Mouse (Mus musculus) hindbrain, embryonic 14.5 days (tissue): ENCODE results near the gene Nap1l5. TPM values are rescaled to one million over a fixed set of nuclear protein-coding genes. Genes with fewer than 3 reads are reported as not detected.

Experiments
- ATAC-seq: fragments of 200-750 bp; cut with Nextera tagmentation; 2 replicates; pipeline ENCODE4 v1.8.0; 2017; ENCODE audit warnings: moderate number of reproducible peaks, mild to moderate bottlenecking, moderate TSS enrichment, moderate library complexity; ENCODE audit not compliant: low FRiP score
- DNase-seq: peaks from one replicate; pipeline ENCODE4 v3.0.0-alpha.2; 2015; ENCODE audit warnings: low spot score
- H3K27ac ChIP-seq: fragments of 300-500 bp; sonication (generic); 2 replicates; pipeline ENCODE4 v1.5.1; 2014; ENCODE audit warnings: mild to moderate bottlenecking, moderate library complexity
- H3K27me3 ChIP-seq: fragments of 300-500 bp; sonication (generic); 2 replicates; pipeline ENCODE4 v1.6.1; 2014; ENCODE audit warnings: mild to moderate bottlenecking, low read length, mixed read lengths; ENCODE audit not compliant: control insufficient read depth, insufficient read depth
- H3K36me3 ChIP-seq: fragments of 300-500 bp; sonication (generic); replicated peaks from 2 replicates; pipeline ENCODE4 v1.6.1; 2014; ENCODE audit not compliant: control insufficient read depth, insufficient read depth
- H3K4me1 ChIP-seq: fragments of 300-500 bp; sonication (generic); replicated peaks from 2 replicates; pipeline ENCODE4 v1.6.1; 2014; ENCODE audit warnings: antibody characterized with exemption, low read length, mixed read lengths; ENCODE audit not compliant: control insufficient read depth, insufficient read depth
- H3K4me2 ChIP-seq: fragments of 300-500 bp; sonication (generic); replicated peaks from 2 replicates; pipeline ENCODE4 v1.6.1; 2014; ENCODE audit warnings: mild to moderate bottlenecking, moderate library complexity
- H3K4me3 ChIP-seq: fragments of 300-500 bp; sonication (generic); replicated peaks from 2 replicates; pipeline ENCODE4 v1.5.1; 2014; ENCODE audit warnings: mild to moderate bottlenecking, low read length
- H3K9ac ChIP-seq: fragments of 300-500 bp; sonication (generic); 2 replicates; pipeline ENCODE4 v1.6.1; 2014
- H3K9me3 ChIP-seq: fragments of 300-500 bp; sonication (generic); 2 replicates; pipeline ENCODE4 v1.6.1; 2016; ENCODE audit warnings: low read length; ENCODE audit not compliant: control insufficient read depth
- WGBS: fragments of 180-500 bp; shearing (Covaris S2); extraction: QIAGEN DNeasy Blood & Tissue Kit; methylation state at CpG from one replicate; pipeline ENCODE4 v1.1.7; 2014; 5-methylcytosine and 5-hydroxymethylcytosine counted together
- polyA plus RNA-seq: library from polyadenylated mRNA; unstranded; fragments of >200 nt; fragmentation: Nextera tagmentation; extraction: Ambion mirVana; gene quantifications from 2 replicates; pipeline ENCODE4 v1.2.1, GENCODE M21; 2014

Nap1l5 gene
- polyA plus RNA-seq, 1 experiment from 2014 or later: 338 TPM

DNA sequence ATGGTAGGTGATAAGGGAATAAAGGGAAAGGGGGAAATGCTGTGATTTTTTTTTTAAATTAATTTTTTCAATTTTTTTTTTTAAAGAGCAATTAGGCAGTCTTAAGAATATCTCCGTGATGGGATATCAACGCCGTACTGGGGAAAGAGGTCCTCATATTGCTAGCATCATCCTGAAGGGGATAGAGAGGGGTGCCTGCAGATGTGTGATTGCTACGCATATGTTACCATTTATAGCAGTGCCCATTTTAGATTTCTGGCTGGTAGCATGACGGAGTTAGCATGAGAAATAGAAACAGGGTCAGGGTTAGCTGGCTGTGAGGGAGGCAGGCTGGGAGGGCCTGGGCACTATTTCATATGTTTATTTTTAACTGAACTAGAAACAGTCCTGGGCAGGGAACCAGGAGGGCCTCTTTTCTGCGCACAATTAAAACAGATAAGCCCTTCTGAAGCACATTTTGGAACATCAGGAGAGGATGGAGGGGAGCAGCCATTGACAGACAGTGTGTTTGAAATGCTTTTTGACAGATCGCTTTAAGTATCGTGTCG, 44.4 kb downstream of the Nap1l5 start:
- ATAC-seq: no peak
- Histone ChIP-seq H3K9ac (no peak overlapping the region), H3K4me2 (no peak overlapping the region), H3K36me3 (peaks cover 16% of the 10 kb centered on the region; the same call in 1 of the 2 replicates), H3K4me3 (no peak overlapping the region), H3K4me1 (no peaks in the 10 kb centered on the region), H3K27me3 (no peaks in the 10 kb centered on the region), H3K9me3 (no peaks in the 10 kb centered on the region), H3K27ac (no peak overlapping the region)
- WGBS: 85% methylated on average over 9 of the region's 9 CpGs
- no peak for DNase-seq

DNA sequence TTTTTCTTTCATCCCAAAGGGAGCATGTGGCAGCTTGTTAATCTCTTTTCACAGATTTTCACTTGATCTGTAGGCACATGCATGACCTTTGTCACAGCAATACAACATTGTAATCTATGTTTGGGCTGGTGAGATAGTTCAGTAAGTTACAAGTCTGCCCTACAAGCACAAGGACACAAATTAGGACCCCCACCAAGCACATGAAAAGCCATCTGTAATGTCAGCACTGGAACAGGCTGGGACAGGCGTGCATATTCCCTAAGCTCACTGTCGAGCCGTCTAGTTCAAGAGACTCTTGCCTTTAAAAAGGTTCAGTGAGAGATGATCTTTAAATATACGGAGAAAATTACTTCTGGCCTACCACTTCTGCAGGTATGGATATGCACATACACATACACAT, 47.4 kb downstream of the Nap1l5 start:
- Histone ChIP-seq H3K36me3 (peaks cover 18% of the 10 kb centered on the region; the same call in 1 of the 2 replicates), H3K27me3 (no peaks in the 10 kb centered on the region), H3K9me3 (no peaks in the 10 kb centered on the region), H3K4me3 (no peak overlapping the region), H3K4me1 (no peaks in the 10 kb centered on the region), H3K27ac (no peak overlapping the region), H3K4me2 (no peak overlapping the region), H3K9ac (no peak overlapping the region)
- DNase-seq (no peak), ATAC-seq (no peak)
- WGBS: 83% methylated on average over 4 of the region's 4 CpGs

DNA sequence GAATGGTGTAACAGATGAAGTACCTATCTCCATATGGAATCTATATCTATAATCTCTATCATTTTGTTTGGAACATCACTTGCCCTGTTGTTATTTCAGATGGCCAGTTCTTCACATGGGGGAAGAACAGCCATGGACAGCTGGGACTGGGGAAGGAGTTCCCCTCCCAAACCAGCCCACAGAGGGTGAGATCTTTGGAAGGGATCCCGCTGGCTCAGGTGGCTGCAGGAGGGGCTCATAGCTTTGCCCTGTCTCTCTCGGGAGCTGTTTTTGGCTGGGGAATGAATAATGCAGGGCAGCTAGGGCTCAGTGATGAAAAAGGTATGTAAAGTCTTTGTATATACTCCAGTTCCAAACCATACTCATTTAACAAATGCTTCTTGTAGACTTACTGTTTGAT, 50.4 kb downstream of the Nap1l5 start:
- 63% methylated on average over 2 of the region's 2 CpGs for WGBS
- no peak overlapping the region for H3K4me2 ChIP-seq

DNA sequence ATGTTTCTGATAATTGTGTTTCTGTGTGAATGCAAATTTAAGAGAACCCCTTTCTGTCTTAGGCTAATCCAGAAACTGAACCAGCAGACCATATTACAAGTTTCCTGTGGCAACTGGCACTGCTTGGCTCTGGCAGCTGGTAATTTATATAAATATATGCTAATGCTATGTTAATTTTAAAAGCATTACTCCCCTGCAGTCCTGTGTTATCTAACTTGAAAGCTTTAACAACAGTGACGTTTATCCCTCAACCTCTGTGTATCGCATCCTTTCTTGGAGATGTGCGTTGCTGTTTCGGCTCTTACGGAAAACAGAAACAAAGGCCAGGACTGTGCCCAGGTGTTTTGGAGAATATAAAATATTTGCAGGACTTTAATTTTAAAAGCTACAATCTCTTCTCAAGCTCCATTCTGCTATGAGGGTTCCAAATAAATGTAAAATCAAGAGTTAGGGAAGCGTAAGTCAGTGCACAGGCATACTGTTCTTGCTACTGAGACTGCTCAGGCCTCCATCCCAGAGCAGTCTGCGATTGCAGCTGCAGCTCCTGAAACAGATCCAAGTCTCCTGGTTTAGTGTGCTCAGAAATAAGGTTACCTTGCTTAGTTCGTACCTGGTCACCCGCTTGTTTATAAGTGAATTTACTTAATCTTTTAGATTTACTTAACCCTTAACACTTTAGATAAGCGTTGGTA, 51.1 kb downstream of the Nap1l5 start:
- no peaks in the 10 kb centered on the region for H3K4me1 ChIP-seq
- no peaks in the 10 kb centered on the region for H3K9me3 ChIP-seq
- WGBS: 80% methylated on average over 10 of the region's 10 CpGs
- H3K36me3 ChIP-seq: peaks cover 18% of the 10 kb centered on the region; the same call in 1 of the 2 replicates
- H3K27ac ChIP-seq: no peak overlapping the region
- no peak overlapping the region for H3K9ac ChIP-seq
- peak; percentile 59; the same call in 1 of the 2 replicates for ATAC-seq
- no peaks in the 10 kb centered on the region for H3K27me3 ChIP-seq
- no peak for DNase-seq
- no peak overlapping the region for H3K4me2 ChIP-seq
- no peak overlapping the region for H3K4me3 ChIP-seq

More for the DNA sequence above, 50.4 kb downstream of the Nap1l5 start:
- Histone ChIP-seq H3K9ac (no peak overlapping the region), H3K9me3 (no peaks in the 10 kb centered on the region), H3K27ac (no peak overlapping the region), H3K4me3 (no peak overlapping the region), H3K27me3 (no peaks in the 10 kb centered on the region), H3K36me3 (peaks cover 18% of the 10 kb centered on the region; the same call in 1 of the 2 replicates), H3K4me1 (no peaks in the 10 kb centered on the region)
- no peak for ATAC-seq
- no peak for DNase-seq

Other genes with a start within 250 kb of the Nap1l5 start
- gene Herc3, start 75.6 kb downstream of the Nap1l5 start, polyA plus RNA-seq: 33.7 and 39.0 TPM in 2 replicates
- gene Fam13a, start 117.5 kb upstream of the Nap1l5 start, polyA plus RNA-seq: 10.3 and 11.1 TPM in 2 replicates